In the genomic region with DNA sequence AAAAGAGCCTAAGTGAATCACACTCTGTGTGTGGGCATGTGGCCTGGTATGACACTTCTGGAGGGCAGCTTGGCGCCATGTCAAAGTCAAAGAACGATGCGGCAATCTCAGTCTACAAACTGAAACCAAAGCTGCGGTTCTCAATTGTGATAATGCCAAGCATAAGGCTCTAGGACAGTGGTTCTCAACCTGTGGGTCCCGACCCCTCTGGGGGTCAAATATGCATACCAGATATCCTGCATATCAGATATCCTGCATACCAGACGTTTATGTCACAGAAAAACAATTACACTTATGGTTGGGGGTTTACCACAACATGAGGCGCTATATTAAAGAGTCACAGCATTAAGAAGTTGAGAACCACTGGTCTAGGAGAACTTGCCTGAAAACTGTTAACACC, we compare ENCODE assay signal across 29 mouse cellular contexts. TPM values are rescaled to one million over a fixed set of nuclear protein-coding genes. Genes with fewer than 3 reads are reported as not detected.
"Had no signal": no experiment of that assay in that cellular context is flagged by ENCODE, and none has a peak within 500 bp of the region (broad histone marks: within the 10 kb centered on the region; RNA-seq: fewer than 3 reads in every experiment).

No protein-coding gene starts in this region.

- H3K4me2 ChIP-seq: heart, embryonic 12.5 days; hindbrain, embryonic 13.5 days; hindbrain, embryonic 15.5 days; kidney, embryonic 15.5 days; limb, embryonic 13.5 days; limb, embryonic 15.5 days; liver, embryonic 11.5 days; liver, embryonic 13.5 days had no signal

- ATAC-seq: hindbrain, postnatal 0 days; intestine, embryonic 16.5 days had no signal

- H3K36me3 ChIP-seq: heart, embryonic 10.5 days; heart, embryonic 12.5 days; hindbrain, embryonic 13.5 days; hindbrain, embryonic 15.5 days; kidney, embryonic 15.5 days; limb, embryonic 13.5 days; limb, embryonic 15.5 days; liver, embryonic 13.5 days had no signal

- H3K9me3 ChIP-seq: heart, embryonic 10.5 days; heart, embryonic 12.5 days; hindbrain, embryonic 13.5 days; hindbrain, embryonic 15.5 days; kidney, embryonic 15.5 days; limb, embryonic 13.5 days; limb, embryonic 15.5 days; liver, embryonic 13.5 days had no signal

- H3K9ac ChIP-seq: heart, embryonic 12.5 days; hindbrain, embryonic 13.5 days; hindbrain, embryonic 15.5 days; kidney, embryonic 15.5 days; limb, embryonic 13.5 days; limb, embryonic 15.5 days; liver, embryonic 13.5 days had no signal

- H3K4me1 ChIP-seq: heart, embryonic 10.5 days; liver, embryonic 13.5 days had no signal

- H3K27ac ChIP-seq: heart, adult 2 months; heart, embryonic 10.5 days; hindbrain, embryonic 13.5 days; hindbrain, embryonic 15.5 days; hindbrain, postnatal 0 days; kidney, embryonic 15.5 days; kidney, postnatal 0 days; limb, embryonic 13.5 days; limb, embryonic 15.5 days; liver, embryonic 13.5 days had no signal

- H3K4me3 ChIP-seq: heart, adult 2 months; heart, embryonic 10.5 days; heart, embryonic 12.5 days; hindbrain, embryonic 13.5 days; hindbrain, embryonic 15.5 days; kidney, embryonic 15.5 days; limb, embryonic 13.5 days; limb, embryonic 15.5 days; liver, embryonic 13.5 days had no signal

- DNase-seq: gastrocnemius, postnatal 14 days; gastrocnemius, postnatal 36 days; heart, adult 11 months; heart, adult 2 months; heart, postnatal 14 days; heart, postnatal 36 days; kidney, adult 11 months; kidney, adult 2 months; kidney, postnatal 14 days; kidney, postnatal 36 days; layer of hippocampus, adult 9-11 months; layer of hippocampus, postnatal 36 days; left cerebral cortex, postnatal 4 days; liver, embryonic 13.5 days had no signal

RNA-seq across cellular contexts. Expression of gene Barx2, which starts 10.3 kb away (rescaled TPM):
- total RNA-seq: heart, postnatal 14 days; heart, postnatal 36 days; hematopoietic stem cell, adult 5-6 weeks had no signal
- polyA plus RNA-seq: heart, embryonic 12.5 days; heart, embryonic 14.5 days; heart, embryonic 16.5 days; hindbrain, embryonic 11.5 days; hindbrain, embryonic 13.5 days; liver, embryonic 11.5 days; liver, embryonic 13.5 days had no signal
